Mouse (Mus musculus) erythroid progenitor cell, adult 5-6 weeks (primary cell): Measurements from ENCODE around the gene Uggt1. TPM values are rescaled to one million over a fixed set of nuclear protein-coding genes. Genes with fewer than 3 reads are reported as not detected.

ENCODE experiments used
- ATAC-seq: replicated peaks from 2 replicates; pipeline ENCODE4 v1.8.0; 2016; ENCODE audit warnings: moderate number of reproducible peaks, mild to moderate bottlenecking, moderate TSS enrichment, inconsistent platforms; ENCODE audit not compliant: poor library complexity, low FRiP score, severe bottlenecking
- total RNA-seq, 2 experiments: library from RNA; stranded (forward) in 1 of 2; stranded (reverse) in 1 of 2; fragments of 150-400 nt in 1 of 2; fragments of 186-747, 209-891 nt in 1 of 2; gene quantifications; 2 replicates each; pipeline versions ENCODE4 v1.2.3 to v1.2.4; 2015 to 2017; ENCODE audit warnings: low replicate concordance in 2 of 2

The Uggt1 gene
- total RNA-seq, 2 experiments from 2014 or later: 21.8 to 62.3 TPM

- ATAC-seq: no peak
Observed at GRCm38 (mm10) chr1:36259281-36259680, 14.8 kb upstream of the Uggt1 start.

- ATAC-seq: no peak
Observed at GRCm38 (mm10) chr1:36258631-36259030, 14.1 kb upstream of the Uggt1 start.

GRCm38 (mm10) chr1:36257276-36257675 is 12.8 kb upstream of the Uggt1 start:
- ATAC-seq: no peak

- ATAC-seq: no peak
Observed at GRCm38 (mm10) chr1:36255871-36256640, 11.5 kb upstream of the Uggt1 start.

GRCm38 (mm10) chr1:36254635-36255360 is 10.3 kb upstream of the Uggt1 start:
- ATAC-seq: no peak

GRCm38 (mm10) chr1:36252791-36253190 is 8.3 kb upstream of the Uggt1 start:
- ATAC-seq: peak; percentile 79

GRCm38 (mm10) chr1:36251426-36251825 is 6.9 kb upstream of the Uggt1 start:
- no peak for ATAC-seq

GRCm38 (mm10) chr1:36246688-36247087 is 2.2 kb upstream of the Uggt1 start:
- no peak for ATAC-seq

- ATAC-seq: no peak
Observed at GRCm38 (mm10) chr1:36244828-36245215, 302 bp upstream of the Uggt1 start.

- ATAC-seq: peak; percentile 35; the same call in 1 of the 2 replicates
Observed at GRCm38 (mm10) chr1:36243447-36244057, 968 bp downstream of the Uggt1 start.

GRCm38 (mm10) chr1:36241903-36242429 is 2.6 kb downstream of the Uggt1 start:
- no peak for ATAC-seq

GRCm38 (mm10) chr1:36240176-36240575 is 4.3 kb downstream of the Uggt1 start:
- no peak for ATAC-seq

GRCm38 (mm10) chr1:36239396-36239795 is 5.1 kb downstream of the Uggt1 start:
- no peak for ATAC-seq

- no peak for ATAC-seq
Observed at GRCm38 (mm10) chr1:36235855-36236254, 8.7 kb downstream of the Uggt1 start.

GRCm38 (mm10) chr1:36235057-36235639 is 9.4 kb downstream of the Uggt1 start:
- ATAC-seq: no peak

- ATAC-seq: no peak
Observed at GRCm38 (mm10) chr1:36233218-36233617, 11.3 kb downstream of the Uggt1 start.

- no peak for ATAC-seq
Observed at GRCm38 (mm10) chr1:36230919-36231705, 13.4 kb downstream of the Uggt1 start.

GRCm38 (mm10) chr1:36228461-36228860 is 16.1 kb downstream of the Uggt1 start:
- no peak for ATAC-seq

GRCm38 (mm10) chr1:36224648-36225047 is 19.9 kb downstream of the Uggt1 start:
- ATAC-seq: no peak
